Mouse (Mus musculus) forebrain, embryonic 11.5 days (tissue): ENCODE data around the gene Itga4. TPM values are rescaled to one million over a fixed set of nuclear protein-coding genes. Genes with fewer than 3 reads are reported as not detected.
A peak's percentile ranks its signal among the peaks of the same experiment; 100 is the strongest.

Experiments used
- ATAC-seq: fragments of 200-750 bp; cut with Nextera tagmentation; replicated peaks from 2 replicates; pipeline ENCODE4 v1.8.0; 2017; ENCODE audit warnings: moderate TSS enrichment; ENCODE audit not compliant: low FRiP score
- DNase-seq: peaks from one replicate; pipeline ENCODE4 v3.0.0-alpha.2; 2017; ENCODE audit warnings: low spot score
- H3K27ac ChIP-seq: fragments of 300-500 bp; sonication (generic); 2 replicates; pipeline ENCODE4 v1.5.1; 2014; ENCODE audit warnings: low read depth, low read length
- H3K27me3 ChIP-seq: fragments of 300-500 bp; sonication (generic); 2 replicates; pipeline ENCODE4 v1.6.1; 2014; ENCODE audit warnings: mild to moderate bottlenecking, low read length, mixed read lengths; ENCODE audit not compliant: control insufficient read depth, insufficient read depth
- H3K36me3 ChIP-seq: fragments of 300-500 bp; sonication (generic); 2 replicates; pipeline ENCODE4 v1.6.1; 2014; ENCODE audit warnings: mild to moderate bottlenecking, low read length, moderate library complexity, mixed read lengths; ENCODE audit not compliant: control insufficient read depth, insufficient read depth
- H3K4me1 ChIP-seq: fragments of 300-500 bp; sonication (generic); replicated peaks from 2 replicates; pipeline ENCODE4 v1.6.1; 2014; ENCODE audit warnings: low read length, mixed read lengths; ENCODE audit not compliant: control insufficient read depth, insufficient read depth
- H3K4me2 ChIP-seq: fragments of 300-500 bp; sonication (generic); 2 replicates; pipeline ENCODE4 v1.6.1; 2014; ENCODE audit warnings: low read depth, mild to moderate bottlenecking, low read length, moderate library complexity, mixed read lengths; ENCODE audit not compliant: severe bottlenecking
- H3K4me3 ChIP-seq: fragments of 300-500 bp; sonication (generic); 2 replicates; pipeline ENCODE4 v1.5.1; 2014; ENCODE audit warnings: low read depth, low read length
- H3K9ac ChIP-seq: fragments of 300-500 bp; sonication (generic); 2 replicates; pipeline ENCODE4 v1.6.1; 2014; ENCODE audit warnings: low read length
- H3K9me3 ChIP-seq: fragments of 300-500 bp; sonication (generic); 2 replicates; pipeline ENCODE4 v1.6.1; 2016; ENCODE audit warnings: low read length, mixed read lengths; ENCODE audit not compliant: control insufficient read depth
- WGBS: fragments of 180-500 bp; shearing (Covaris S2); extraction: QIAGEN DNeasy Blood & Tissue Kit; methylation state at CpG from one replicate; pipeline ENCODE4 v1.1.7; 2014; 5-methylcytosine and 5-hydroxymethylcytosine counted together
- polyA plus RNA-seq: library from polyadenylated mRNA; unstranded; fragments of >200 nt; fragmentation: Nextera tagmentation; extraction: Ambion mirVana; gene quantifications from 2 replicates; pipeline ENCODE4 v1.2.1, GENCODE M21; 2014

Gene Itga4
- polyA plus RNA-seq, 1 experiment from 2014 or later: 8.8 TPM

- ATAC-seq: peak; percentile 51; the same call in 1 of the 2 replicates
- Histone ChIP-seq H3K4me2 (no peak overlapping the region), H3K4me3 (no peak overlapping the region), H3K4me1 (no peaks in the 10 kb centered on the region), H3K27me3 (no peaks in the 10 kb centered on the region), H3K9ac (no peak overlapping the region), H3K27ac (no peak overlapping the region), H3K36me3 (no peaks in the 10 kb centered on the region), H3K9me3 (no peaks in the 10 kb centered on the region)
- DNase-seq: no peak
- WGBS: 83% methylated on average over 4 of the region's 4 CpGs
These were observed 97.0 kb downstream of the Itga4 start for GRCm38 (mm10) chr2:79352100-79352802.

- Histone ChIP-seq H3K36me3 (no peaks in the 10 kb centered on the region), H3K4me1 (no peaks in the 10 kb centered on the region), H3K4me2 (no peak overlapping the region), H3K27me3 (no peaks in the 10 kb centered on the region), H3K9me3 (no peaks in the 10 kb centered on the region), H3K9ac (no peak overlapping the region), H3K4me3 (no peak overlapping the region), H3K27ac (no peak overlapping the region)
- no peak for ATAC-seq
- 94% methylated on average over 16 of the region's 16 CpGs for WGBS
- no peak for DNase-seq
These were observed 99.5 kb downstream of the Itga4 start for GRCm38 (mm10) chr2:79354773-79355172.

- no peak overlapping the region for H3K27ac ChIP-seq
- DNase-seq (no peak), ATAC-seq (no peak)
- H3K27me3 ChIP-seq: no peaks in the 10 kb centered on the region
- 92% methylated on average over 3 of the region's 3 CpGs for WGBS
- no peak overlapping the region for H3K4me3 ChIP-seq
- H3K9me3 ChIP-seq: no peaks in the 10 kb centered on the region
- H3K4me2 ChIP-seq: no peak overlapping the region
- H3K4me1 ChIP-seq: no peaks in the 10 kb centered on the region
- H3K9ac ChIP-seq: no peak overlapping the region
- no peaks in the 10 kb centered on the region for H3K36me3 ChIP-seq
These were observed 102.6 kb downstream of the Itga4 start for GRCm38 (mm10) chr2:79357835-79358234.

DNA sequence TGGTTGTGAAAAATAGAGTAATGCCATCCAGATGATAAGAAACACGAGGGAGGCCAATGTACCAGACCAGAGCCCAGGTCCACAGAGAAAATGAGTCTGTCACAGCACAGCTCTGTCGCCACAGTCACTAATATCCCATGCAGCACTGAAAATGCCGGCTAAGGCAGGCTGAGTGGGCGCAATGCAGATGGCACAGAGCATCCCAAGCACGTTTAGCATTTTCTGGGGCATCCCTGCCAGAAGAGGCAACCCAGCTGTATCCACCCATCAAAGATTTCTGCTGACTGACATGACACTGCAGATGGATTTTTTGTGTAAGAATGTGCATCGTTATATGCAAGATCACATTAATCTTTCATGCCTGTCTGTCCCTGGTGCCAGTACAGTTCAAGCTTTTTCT, 106.8 kb downstream of the Itga4 start:
- H3K4me1 ChIP-seq: no peaks in the 10 kb centered on the region
- H3K9me3 ChIP-seq: no peaks in the 10 kb centered on the region
- H3K4me2 ChIP-seq: no peak overlapping the region
- no peaks in the 10 kb centered on the region for H3K36me3 ChIP-seq
- no peak overlapping the region for H3K9ac ChIP-seq
- no peak overlapping the region for H3K27ac ChIP-seq
- no peak for DNase-seq
- no peak for ATAC-seq
- H3K27me3 ChIP-seq: no peaks in the 10 kb centered on the region
- H3K4me3 ChIP-seq: no peak overlapping the region
- WGBS: 75% methylated on average over 6 of the region's 6 CpGs

GRCm38 (mm10) chr2:79363920-79364319, 108.7 kb downstream of the Itga4 start:
- no peaks in the 10 kb centered on the region for H3K36me3 ChIP-seq
- H3K9me3 ChIP-seq: no peaks in the 10 kb centered on the region
- H3K27me3 ChIP-seq: no peaks in the 10 kb centered on the region
- DNase-seq (no peak), ATAC-seq (no peak)
- WGBS: 64% methylated on average over 6 of the region's 6 CpGs
- H3K9ac ChIP-seq: no peak overlapping the region
- no peak overlapping the region for H3K4me2 ChIP-seq
- H3K4me1 ChIP-seq: no peaks in the 10 kb centered on the region
- no peak overlapping the region for H3K4me3 ChIP-seq
- H3K27ac ChIP-seq: no peak overlapping the region

DNA sequence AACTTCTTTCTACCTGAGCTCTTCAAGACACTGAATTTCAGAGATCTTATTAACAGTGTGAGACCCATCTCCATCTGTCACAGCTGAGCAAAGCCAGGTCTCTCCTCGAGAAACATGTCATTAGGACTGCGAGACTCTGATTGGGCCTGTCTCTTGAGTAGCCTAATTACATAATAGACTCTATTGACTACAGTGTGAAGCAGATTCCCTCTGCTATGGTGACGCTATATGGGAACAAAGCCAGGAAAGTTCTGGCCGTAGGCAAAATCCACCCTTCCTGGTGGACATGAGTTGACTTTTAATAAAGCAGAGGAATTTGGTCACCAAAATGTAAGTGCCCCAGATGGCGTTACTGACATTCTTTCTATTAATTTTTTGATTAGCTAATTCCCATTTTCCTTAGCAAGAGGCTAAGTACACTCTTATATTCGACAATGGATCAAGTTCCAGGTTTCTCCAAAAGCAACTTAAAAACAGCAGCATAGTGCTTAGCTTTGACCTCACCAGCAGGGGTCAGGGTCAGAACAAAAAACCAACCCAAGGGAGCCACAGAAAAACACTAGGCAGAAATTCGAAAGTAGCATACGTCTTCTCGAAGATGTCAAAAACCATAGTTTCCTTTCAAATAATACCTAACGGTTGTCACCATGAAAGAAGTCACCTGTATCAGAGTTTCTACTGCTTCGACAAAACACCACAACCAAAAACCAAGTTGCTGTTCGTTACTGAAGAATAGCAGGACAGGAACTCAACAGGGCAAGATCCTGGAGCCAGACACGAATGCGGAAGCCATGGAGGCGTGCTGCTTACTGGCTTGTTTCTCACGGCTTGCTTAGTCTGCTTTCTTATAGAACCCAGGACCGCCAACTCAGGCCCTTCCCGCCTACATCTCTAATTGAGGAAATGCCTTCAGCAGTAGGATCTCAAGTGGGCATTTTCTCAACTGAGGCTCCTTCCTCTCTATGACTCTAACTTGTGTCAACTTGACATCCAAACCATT, 112.5 kb downstream of the Itga4 start:
- Histone ChIP-seq H3K9ac (no peak overlapping the region), H3K4me2 (no peak overlapping the region), H3K4me3 (no peak overlapping the region), H3K36me3 (no peaks in the 10 kb centered on the region), H3K27me3 (no peaks in the 10 kb centered on the region), H3K27ac (no peak overlapping the region), H3K4me1 (no peaks in the 10 kb centered on the region), H3K9me3 (no peaks in the 10 kb centered on the region)
- DNase-seq (no peak), ATAC-seq (peak; percentile 66; the same call in 1 of the 2 replicates)
- WGBS: 72% methylated on average over 18 of the region's 18 CpGs

DNA sequence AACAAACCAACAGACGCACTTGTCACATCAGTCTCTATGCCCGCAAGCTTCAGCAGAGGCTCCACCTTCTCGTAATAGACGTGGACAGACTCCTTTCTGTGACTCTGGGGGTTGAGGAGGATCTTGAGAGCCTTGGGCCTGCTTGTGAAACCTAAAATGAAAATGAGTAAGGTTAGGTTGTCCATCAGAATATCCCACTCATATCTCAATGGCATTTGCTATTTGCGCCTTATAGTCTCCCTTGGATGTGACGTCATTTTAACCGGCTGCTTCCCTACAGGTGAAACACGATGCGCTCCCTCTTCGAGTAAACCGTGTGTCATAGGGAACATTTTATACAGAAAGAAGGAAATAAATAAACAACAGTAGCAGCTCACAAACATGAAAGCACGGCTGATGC, 113.4 kb downstream of the Itga4 start:
- H3K27me3 ChIP-seq: no peaks in the 10 kb centered on the region
- ATAC-seq (no peak), DNase-seq (no peak)
- H3K9me3 ChIP-seq: no peaks in the 10 kb centered on the region
- no peaks in the 10 kb centered on the region for H3K36me3 ChIP-seq
- no peak overlapping the region for H3K27ac ChIP-seq
- H3K4me1 ChIP-seq: no peaks in the 10 kb centered on the region
- whole genome bisulfite sequencing: 91% methylated on average over 12 of the region's 12 CpGs
- no peak overlapping the region for H3K9ac ChIP-seq
- no peak overlapping the region for H3K4me2 ChIP-seq
- no peak overlapping the region for H3K4me3 ChIP-seq

GRCm38 (mm10) chr2:79369061-79369524, 113.9 kb downstream of the Itga4 start:
- no peak overlapping the region for H3K4me2 ChIP-seq
- ATAC-seq: no peak; the same call in 1 of the 2 replicates
- no peaks in the 10 kb centered on the region for H3K9me3 ChIP-seq
- 79% methylated on average over 7 of the region's 7 CpGs for WGBS
- H3K27me3 ChIP-seq: no peaks in the 10 kb centered on the region
- H3K36me3 ChIP-seq: no peaks in the 10 kb centered on the region
- H3K27ac ChIP-seq: no peak overlapping the region
- H3K9ac ChIP-seq: no peak overlapping the region
- no peak overlapping the region for H3K4me3 ChIP-seq
- no peak for DNase-seq
- no peaks in the 10 kb centered on the region for H3K4me1 ChIP-seq
